Mouse (Mus musculus) C2C12 (cell line): ENCODE data around the gene Tssk3.

ENCODE experiments used
- CTCF ChIP-seq: IDR thresholded peaks from one replicate; pipeline ENCODE4 v1.5.1; 2011; ENCODE audit not compliant: control insufficient read depth, insufficient read depth, insufficient read length
- MYOD1 ChIP-seq: IDR thresholded peaks from one replicate; pipeline ENCODE4 v1.6.1; 2011; ENCODE audit warnings: low read depth; ENCODE audit not compliant: control insufficient read depth, insufficient read length
- MYOG ChIP-seq: IDR thresholded peaks from one replicate; pipeline ENCODE4 v1.6.1; 2011; ENCODE audit not compliant: control insufficient read depth, insufficient read length; ENCODE audit errors: extremely low read depth
- USF1 ChIP-seq: IDR thresholded peaks from one replicate; pipeline ENCODE4 v1.6.1; 2011; ENCODE audit warnings: low read depth, mild to moderate bottlenecking, control low read depth, moderate library complexity

DNA sequence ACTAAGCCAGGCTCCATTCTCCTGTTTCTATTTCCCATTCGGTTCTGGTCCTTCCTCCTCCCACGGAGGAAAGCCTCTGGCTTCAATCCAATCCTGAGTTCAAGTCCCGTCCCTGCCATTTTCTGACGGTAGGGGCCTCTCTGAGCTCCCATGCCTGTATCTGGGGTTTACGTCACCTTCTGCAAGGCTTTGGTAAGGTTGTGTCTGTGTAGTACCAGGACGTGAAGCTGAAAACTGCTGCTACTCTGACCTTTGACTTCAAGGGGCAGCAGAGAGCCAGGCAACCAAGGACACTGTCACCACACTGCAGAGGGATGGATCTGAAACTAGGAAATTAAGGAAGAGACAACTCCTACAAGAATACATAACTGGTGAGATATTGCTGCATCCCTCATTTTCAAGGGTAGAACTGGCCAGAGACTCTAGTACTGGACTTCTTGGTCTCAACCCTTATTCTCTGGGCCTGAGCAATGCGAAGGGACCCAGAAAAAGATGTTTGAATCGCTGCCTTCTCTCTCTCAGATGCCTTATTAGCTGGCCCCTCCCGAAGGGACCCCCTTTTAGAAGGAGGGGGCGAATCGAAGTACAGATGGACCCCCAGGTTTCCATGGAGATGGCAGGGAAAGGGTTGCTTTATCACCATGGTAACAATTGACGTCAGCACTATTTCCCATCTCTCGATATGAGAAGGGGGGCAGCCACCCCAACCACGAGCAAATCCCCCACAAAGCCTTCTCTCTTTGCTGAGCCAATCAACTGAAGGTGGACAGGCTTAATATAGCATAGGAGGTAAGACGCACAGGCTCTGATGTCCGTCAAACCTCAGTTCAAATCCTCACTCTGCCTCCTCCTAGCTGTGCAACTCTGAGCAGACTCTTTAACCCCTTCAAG is 5.1 kb upstream of the Tssk3 start:
- TF ChIP-seq USF1 (no peak), CTCF (no peak), MYOD1 (no peak), MYOG (no peak)
